Mouse (Mus musculus) liver, postnatal 0 days (tissue): ENCODE measurements around the gene Gm4952.

Experiments used
- CTCF ChIP-seq: sonication (generic); IDR thresholded peaks from 2 replicates; pipeline ENCODE4 v1.5.1; 2016; ENCODE audit warnings: antibody characterized with exemption, low read depth
- EP300 ChIP-seq: IDR thresholded peaks from 2 replicates; pipeline ENCODE4 v1.6.1; 2016; ENCODE audit warnings: antibody characterized with exemption, low read depth, mild to moderate bottlenecking

GRCm38 (mm10) chr19:12570866-12571265 lies 28.9 kb upstream of the Gm4952 start:
- TF ChIP-seq CTCF (no peak), EP300 (no peak)
